Mouse (Mus musculus): ENCODE measurements around the gene Cadm2. TPM values are rescaled to one million over a fixed set of nuclear protein-coding genes. Genes with fewer than 3 reads are reported as not detected.

Gene Cadm2
- polyA plus RNA-seq, 1 experiment from 2014 or later, result 0.38 TPM

GRCm38 (mm10) chr16:66968336-66968735, 652.4 kb downstream of the Cadm2 start:
- Histone ChIP-seq H3K27ac (ENCODE audit: low read length) (no peak overlapping the region), H3K4me2 (ENCODE audit: low read depth, low read length) (no peak overlapping the region), H3K9me3 (ENCODE audit: control insufficient read depth, low read length) (no peaks in the 10 kb centered on the region), H3K4me3 (ENCODE audit: low read length) (no peak overlapping the region), H3K4me1 (replicated peaks; ENCODE audit: control insufficient read depth, insufficient read depth, low read length) (no peaks in the 10 kb centered on the region), H3K9ac (ENCODE audit: low read length) (no peak overlapping the region), H3K27me3 (ENCODE audit: control insufficient read depth, insufficient read depth, low read depth, low read length) (no peaks in the 10 kb centered on the region), H3K36me3 (ENCODE audit: control insufficient read depth, insufficient read depth, low read length) (no peaks in the 10 kb centered on the region)
- 82% methylated on average over 5 of the region's 5 CpGs for WGBS
- no peak for ATAC-seq (ENCODE audit: low read depth)

GRCm38 (mm10) chr16:66967686-66968085, 653.0 kb downstream of the Cadm2 start:
- no peak overlapping the region for H3K4me2 ChIP-seq (ENCODE audit: low read depth, low read length)
- no peaks in the 10 kb centered on the region for H3K4me1 ChIP-seq (replicated peaks; ENCODE audit: control insufficient read depth, insufficient read depth, low read length)
- no peaks in the 10 kb centered on the region for H3K36me3 ChIP-seq (ENCODE audit: control insufficient read depth, insufficient read depth, low read length)
- 80% methylated on average over 8 of the region's 8 CpGs for WGBS
- no peak overlapping the region for H3K9ac ChIP-seq (ENCODE audit: low read length)
- no peaks in the 10 kb centered on the region for H3K27me3 ChIP-seq (ENCODE audit: control insufficient read depth, insufficient read depth, low read depth, low read length)
- H3K4me3 ChIP-seq (ENCODE audit: low read length), result no peak overlapping the region
- H3K9me3 ChIP-seq (ENCODE audit: control insufficient read depth, low read length), result no peaks in the 10 kb centered on the region
- no peak for ATAC-seq (ENCODE audit: low read depth)
- H3K27ac ChIP-seq (ENCODE audit: low read length), result no peak overlapping the region

GRCm38 (mm10) chr16:66959146-66959545, 661.6 kb downstream of the Cadm2 start:
- 69% methylated on average over 3 of the region's 3 CpGs for WGBS
- H3K4me3 ChIP-seq (ENCODE audit: low read length), result no peak overlapping the region
- H3K27ac ChIP-seq (ENCODE audit: low read length), result no peak overlapping the region
- no peak overlapping the region for H3K9ac ChIP-seq (ENCODE audit: low read length)
- no peaks in the 10 kb centered on the region for H3K9me3 ChIP-seq (ENCODE audit: control insufficient read depth, low read length)
- no peak for ATAC-seq (ENCODE audit: low read depth)
- no peaks in the 10 kb centered on the region for H3K4me1 ChIP-seq (replicated peaks; ENCODE audit: control insufficient read depth, insufficient read depth, low read length)
- H3K27me3 ChIP-seq (ENCODE audit: control insufficient read depth, insufficient read depth, low read depth, low read length), result no peaks in the 10 kb centered on the region
- H3K36me3 ChIP-seq (ENCODE audit: control insufficient read depth, insufficient read depth, low read length), result no peaks in the 10 kb centered on the region
- no peak overlapping the region for H3K4me2 ChIP-seq (ENCODE audit: low read depth, low read length)

- H3K27ac ChIP-seq (ENCODE audit: low read length), result no peak overlapping the region
- ATAC-seq (ENCODE audit: low read depth), result no peak
- no peak overlapping the region for H3K4me2 ChIP-seq (ENCODE audit: low read depth, low read length)
- H3K9me3 ChIP-seq (ENCODE audit: control insufficient read depth, low read length), result no peaks in the 10 kb centered on the region
- no peaks in the 10 kb centered on the region for H3K27me3 ChIP-seq (ENCODE audit: control insufficient read depth, insufficient read depth, low read depth, low read length)
- H3K4me1 ChIP-seq (replicated peaks; ENCODE audit: control insufficient read depth, insufficient read depth, low read length), result no peaks in the 10 kb centered on the region
- WGBS, result 80% methylated on average over 2 of the region's 2 CpGs
- H3K4me3 ChIP-seq (ENCODE audit: low read length), result no peak overlapping the region
- no peaks in the 10 kb centered on the region for H3K36me3 ChIP-seq (ENCODE audit: control insufficient read depth, insufficient read depth, low read length)
- no peak overlapping the region for H3K9ac ChIP-seq (ENCODE audit: low read length)
Observed at GRCm38 (mm10) chr16:66955876-66956275, 664.8 kb downstream of the Cadm2 start.

- no peak overlapping the region for H3K4me2 ChIP-seq (ENCODE audit: low read depth, low read length)
- no peaks in the 10 kb centered on the region for H3K4me1 ChIP-seq (replicated peaks; ENCODE audit: control insufficient read depth, insufficient read depth, low read length)
- no peaks in the 10 kb centered on the region for H3K27me3 ChIP-seq (ENCODE audit: control insufficient read depth, insufficient read depth, low read depth, low read length)
- ATAC-seq (ENCODE audit: low read depth), result no peak
- 60% methylated on average over 6 of the region's 6 CpGs for WGBS
- no peak overlapping the region for H3K9ac ChIP-seq (ENCODE audit: low read length)
- H3K4me3 ChIP-seq (ENCODE audit: low read length), result no peak overlapping the region
- no peaks in the 10 kb centered on the region for H3K36me3 ChIP-seq (ENCODE audit: control insufficient read depth, insufficient read depth, low read length)
- H3K9me3 ChIP-seq (ENCODE audit: control insufficient read depth, low read length), result no peaks in the 10 kb centered on the region
- no peak overlapping the region for H3K27ac ChIP-seq (ENCODE audit: low read length)
Observed at GRCm38 (mm10) chr16:66936332-66936731, 684.4 kb downstream of the Cadm2 start.

GRCm38 (mm10) chr16:66925517-66925916, 695.2 kb downstream of the Cadm2 start:
- 27% methylated on average over 1 of the region's 1 CpGs for WGBS
- no peak overlapping the region for H3K9ac ChIP-seq (ENCODE audit: low read length)
- H3K4me3 ChIP-seq (ENCODE audit: low read length), result no peak overlapping the region
- no peaks in the 10 kb centered on the region for H3K9me3 ChIP-seq (ENCODE audit: control insufficient read depth, low read length)
- no peaks in the 10 kb centered on the region for H3K4me1 ChIP-seq (replicated peaks; ENCODE audit: control insufficient read depth, insufficient read depth, low read length)
- H3K27me3 ChIP-seq (ENCODE audit: control insufficient read depth, insufficient read depth, low read depth, low read length), result no peaks in the 10 kb centered on the region
- ATAC-seq (ENCODE audit: low read depth), result no peak
- no peak overlapping the region for H3K4me2 ChIP-seq (ENCODE audit: low read depth, low read length)
- H3K27ac ChIP-seq (ENCODE audit: low read length), result no peak overlapping the region
- H3K36me3 ChIP-seq (ENCODE audit: control insufficient read depth, insufficient read depth, low read length), result no peaks in the 10 kb centered on the region

- Histone ChIP-seq H3K4me2 (ENCODE audit: low read depth, low read length) (no peak overlapping the region), H3K4me1 (replicated peaks; ENCODE audit: control insufficient read depth, insufficient read depth, low read length) (no peaks in the 10 kb centered on the region), H3K4me3 (ENCODE audit: low read length) (no peak overlapping the region), H3K9ac (ENCODE audit: low read length) (no peak overlapping the region), H3K27ac (ENCODE audit: low read length) (no peak overlapping the region), H3K9me3 (ENCODE audit: control insufficient read depth, low read length) (no peaks in the 10 kb centered on the region), H3K27me3 (ENCODE audit: control insufficient read depth, insufficient read depth, low read depth, low read length) (no peaks in the 10 kb centered on the region), H3K36me3 (ENCODE audit: control insufficient read depth, insufficient read depth, low read length) (no peaks in the 10 kb centered on the region)
- WGBS, result 78% methylated on average over 2 of the region's 2 CpGs
- ATAC-seq (ENCODE audit: low read depth), result no peak
Observed at GRCm38 (mm10) chr16:66922753-66923152, 698.0 kb downstream of the Cadm2 start.

GRCm38 (mm10) chr16:66921414-66921915, 699.2 kb downstream of the Cadm2 start:
- Histone ChIP-seq H3K27me3 (ENCODE audit: control insufficient read depth, insufficient read depth, low read depth, low read length) (no peaks in the 10 kb centered on the region), H3K4me1 (replicated peaks; ENCODE audit: control insufficient read depth, insufficient read depth, low read length) (no peaks in the 10 kb centered on the region), H3K4me2 (ENCODE audit: low read depth, low read length) (no peak overlapping the region), H3K36me3 (ENCODE audit: control insufficient read depth, insufficient read depth, low read length) (no peaks in the 10 kb centered on the region), H3K27ac (ENCODE audit: low read length) (no peak overlapping the region), H3K4me3 (ENCODE audit: low read length) (no peak overlapping the region), H3K9me3 (ENCODE audit: control insufficient read depth, low read length) (no peaks in the 10 kb centered on the region), H3K9ac (ENCODE audit: low read length) (no peak overlapping the region)
- WGBS, result 49% methylated on average over 1 of the region's 1 CpGs
- ATAC-seq (ENCODE audit: low read depth), result peak; percentile 36; the same call in 1 of the 2 replicates

- no peak overlapping the region for H3K9ac ChIP-seq (ENCODE audit: low read length)
- WGBS, result 92% methylated on average over 12 of the region's 12 CpGs
- ATAC-seq (ENCODE audit: low read depth), result no peak
Observed at GRCm38 (mm10) chr16:66919889-66920402, 700.8 kb downstream of the Cadm2 start.

GRCm38 (mm10) chr16:66901801-66902200, 718.9 kb downstream of the Cadm2 start:
- no peak overlapping the region for H3K9ac ChIP-seq (ENCODE audit: low read length)
- 87% methylated on average over 3 of the region's 3 CpGs for WGBS
- H3K36me3 ChIP-seq (ENCODE audit: control insufficient read depth, insufficient read depth, low read length), result no peaks in the 10 kb centered on the region

More at GRCm38 (mm10) chr16:66919889-66920402, 700.8 kb downstream of the Cadm2 start:
- H3K4me2 ChIP-seq (ENCODE audit: low read depth, low read length), result no peak overlapping the region
- no peaks in the 10 kb centered on the region for H3K4me1 ChIP-seq (replicated peaks; ENCODE audit: control insufficient read depth, insufficient read depth, low read length)
- H3K36me3 ChIP-seq (ENCODE audit: control insufficient read depth, insufficient read depth, low read length), result no peaks in the 10 kb centered on the region
- no peaks in the 10 kb centered on the region for H3K27me3 ChIP-seq (ENCODE audit: control insufficient read depth, insufficient read depth, low read depth, low read length)
- no peaks in the 10 kb centered on the region for H3K9me3 ChIP-seq (ENCODE audit: control insufficient read depth, low read length)
- H3K27ac ChIP-seq (ENCODE audit: low read length), result no peak overlapping the region
- H3K4me3 ChIP-seq (ENCODE audit: low read length), result no peak overlapping the region

More at GRCm38 (mm10) chr16:66901801-66902200, 718.9 kb downstream of the Cadm2 start:
- ATAC-seq (ENCODE audit: low read depth), result no peak
- H3K4me2 ChIP-seq (ENCODE audit: low read depth, low read length), result no peak overlapping the region
- no peak overlapping the region for H3K4me3 ChIP-seq (ENCODE audit: low read length)
- H3K27ac ChIP-seq (ENCODE audit: low read length), result no peak overlapping the region
- H3K9me3 ChIP-seq (ENCODE audit: control insufficient read depth, low read length), result no peaks in the 10 kb centered on the region
- no peaks in the 10 kb centered on the region for H3K27me3 ChIP-seq (ENCODE audit: control insufficient read depth, insufficient read depth, low read depth, low read length)
- H3K4me1 ChIP-seq (replicated peaks; ENCODE audit: control insufficient read depth, insufficient read depth, low read length), result no peaks in the 10 kb centered on the region
